Mouse (Mus musculus) layer of hippocampus, postnatal 10 days (tissue): ENCODE measurements around the gene Kctd2. TPM values are rescaled to one million over a fixed set of nuclear protein-coding genes. Genes with fewer than 3 reads are reported as not detected.

Experiments
- DNase-seq, 2 experiments: peaks; one replicate each; pipeline ENCODE4 v3.0.0; 2021; ENCODE audit warnings: low spot score in 2 of 2
- total RNA-seq, 2 experiments: library from RNA; stranded (reverse); gene quantifications; 2 replicates each; pipeline ENCODE4 v1.2.3; 2021

The Kctd2 gene
- total RNA-seq, 2 experiments from 2014 or later, result 57.6 to 66.7 TPM

GRCm38 (mm10) chr11:115400126-115400525, 19.8 kb upstream of the Kctd2 start:
- DNase-seq, result no peak

DNA sequence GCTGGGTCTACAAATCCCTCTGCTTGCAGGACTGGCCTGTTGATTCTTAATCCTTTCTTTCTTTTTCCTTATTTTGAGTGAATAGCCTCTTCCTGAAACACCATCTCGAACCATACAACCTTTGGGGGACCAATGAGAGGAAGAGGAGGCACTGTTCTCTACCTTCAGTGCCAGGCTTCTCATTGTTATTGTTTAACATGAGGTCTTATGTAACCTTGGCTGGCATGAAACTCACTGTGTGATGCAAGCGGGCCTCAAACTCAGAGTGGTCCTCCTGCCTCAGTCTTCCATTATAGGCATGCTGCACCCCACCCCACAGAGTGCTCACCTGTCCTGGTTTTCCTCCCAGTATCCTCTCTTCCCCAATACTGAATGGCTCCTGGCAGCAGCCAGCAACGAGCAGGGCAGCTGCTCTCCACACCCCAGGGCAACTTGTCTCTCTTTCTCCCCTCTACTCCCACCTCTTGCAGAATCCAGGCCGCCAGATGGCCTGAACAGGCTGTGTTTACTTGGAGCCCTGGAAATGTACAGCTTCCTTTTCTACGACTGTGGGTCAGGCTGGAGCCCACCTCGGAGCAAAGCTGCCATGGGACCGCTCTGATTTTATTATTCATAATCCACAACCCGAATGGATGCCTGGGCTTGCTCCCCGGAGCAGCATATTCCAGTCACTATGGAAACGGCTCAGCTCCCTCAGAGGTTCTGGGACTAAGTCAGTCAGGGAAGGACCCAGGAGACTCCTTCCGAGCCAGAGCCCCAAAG, 19.1 kb upstream of the Kctd2 start:
- no peak for DNase-seq

DNA sequence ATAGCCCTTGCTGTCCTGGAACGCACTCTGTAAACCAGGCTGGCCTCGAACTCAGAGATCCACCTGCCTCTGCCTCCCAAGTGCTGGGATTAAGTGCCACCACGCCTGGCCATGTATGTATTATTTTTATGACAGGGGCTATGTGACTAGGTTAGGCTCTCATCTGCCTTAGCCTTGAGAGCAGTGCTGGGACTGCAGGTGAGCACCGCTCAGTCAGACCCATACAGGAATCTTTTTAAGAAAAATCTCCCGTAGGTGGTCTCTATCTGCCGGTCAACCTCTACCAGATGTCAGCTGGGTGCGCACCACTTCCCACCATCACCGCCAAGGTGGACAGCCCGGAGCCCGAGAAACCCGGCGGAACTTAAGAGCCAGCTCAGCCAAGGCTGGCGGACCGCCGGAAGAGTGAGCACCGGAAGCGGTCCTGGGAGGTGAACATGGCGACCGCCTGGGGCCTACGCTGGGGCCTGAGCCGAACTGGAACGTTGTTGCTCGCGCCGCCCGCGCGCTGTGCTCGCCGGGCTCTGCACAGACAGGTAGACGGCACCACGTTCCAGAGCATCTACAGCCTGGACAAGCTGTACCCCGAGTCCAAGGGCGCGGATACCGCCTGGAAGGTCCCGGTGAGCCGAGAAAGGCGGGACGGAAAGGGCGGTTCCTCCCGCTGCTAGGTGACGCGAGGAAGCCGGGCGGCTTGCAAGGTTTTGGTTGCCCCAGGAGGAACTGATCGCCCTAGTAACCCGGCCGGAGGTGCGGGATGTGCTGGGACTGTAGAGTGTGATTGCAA, 16.4 kb upstream of the Kctd2 start, which contains the start of gene Mrpl58:
Gene Mrpl58, plus strand, starts transcription at position 415 of the 787 bp plus-strand sequence.
- peak; percentile 88 to 89 for DNase-seq

DNA sequence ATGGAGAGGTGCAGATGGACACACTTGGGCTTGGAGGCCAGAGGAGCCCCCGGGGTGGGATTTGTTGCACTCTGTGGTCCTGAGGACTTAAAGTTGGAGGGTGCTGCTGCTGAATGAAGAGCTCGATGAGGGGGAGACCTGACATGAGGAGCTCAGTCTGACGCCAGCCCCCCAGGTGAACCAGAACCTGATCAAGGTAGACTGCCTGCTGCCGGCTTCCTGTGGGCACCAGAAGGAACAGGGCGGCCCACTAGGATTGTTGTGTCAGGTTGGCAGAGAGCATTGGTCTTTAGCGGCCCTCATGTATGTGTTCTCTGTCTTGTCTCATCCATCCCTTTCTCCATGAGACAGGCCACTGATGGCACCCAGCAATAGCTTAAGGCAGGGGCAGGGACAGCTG, 14.2 kb upstream of the Kctd2 start:
- no peak for DNase-seq

DNA sequence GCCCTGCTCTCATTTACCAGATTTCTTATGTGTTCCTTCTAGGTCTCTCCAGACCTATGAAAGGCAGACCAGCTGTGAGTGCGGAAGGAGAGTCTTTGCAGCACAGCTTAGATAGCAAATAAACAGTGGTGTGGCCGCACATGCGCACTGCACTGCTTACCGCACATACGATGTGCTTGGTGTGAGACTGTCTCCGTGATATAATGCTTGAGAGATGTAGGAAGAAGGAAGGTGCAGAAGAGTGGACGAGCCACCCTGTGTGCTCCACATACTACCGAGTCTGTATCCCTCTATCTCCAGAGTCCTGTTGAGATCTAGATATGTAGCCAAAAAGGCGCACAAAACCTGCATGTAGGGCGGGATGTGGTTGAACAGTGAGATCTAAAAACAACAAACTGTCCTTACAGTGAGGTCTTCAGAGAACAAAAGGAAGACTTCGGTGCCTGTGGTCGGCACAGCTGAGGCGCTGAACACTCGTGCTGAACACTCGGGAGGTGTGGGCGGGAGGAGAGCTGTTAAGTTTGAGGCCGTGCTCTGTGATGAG, 13.0 kb upstream of the Kctd2 start:
- DNase-seq, result no peak

- DNase-seq, result no peak
Measured at GRCm38 (mm10) chr11:115408266-115408920, 11.5 kb upstream of the Kctd2 start.

GRCm38 (mm10) chr11:115409556-115409955, 10.4 kb upstream of the Kctd2 start:
- DNase-seq, result no peak

GRCm38 (mm10) chr11:115420336-115421190, 635 bp downstream of the Kctd2 start:
- DNase-seq, result peak; percentile 71 to 76

DNA sequence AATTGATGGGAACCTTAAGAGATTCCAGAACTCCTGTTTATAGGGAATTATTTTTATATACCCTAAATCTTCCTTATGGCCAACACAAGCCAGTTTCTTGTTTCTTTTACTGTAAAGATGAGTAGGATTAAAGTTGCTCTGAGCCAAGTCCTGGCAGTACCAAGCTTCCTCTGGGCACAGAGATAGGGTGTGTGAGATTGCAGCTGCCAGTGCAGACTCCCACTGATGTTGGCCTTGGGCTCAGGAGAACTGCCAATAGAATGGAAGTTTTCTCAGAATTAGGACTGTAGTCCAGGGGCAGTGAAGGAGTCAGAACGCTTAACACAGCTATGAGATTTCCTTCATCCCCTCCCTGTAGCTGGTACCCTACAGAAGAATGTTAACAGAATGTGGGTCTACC, 1.4 kb downstream of the Kctd2 start:
- no peak for DNase-seq

- no peak for DNase-seq
Measured at GRCm38 (mm10) chr11:115421972-115422371, 2.0 kb downstream of the Kctd2 start.

DNA sequence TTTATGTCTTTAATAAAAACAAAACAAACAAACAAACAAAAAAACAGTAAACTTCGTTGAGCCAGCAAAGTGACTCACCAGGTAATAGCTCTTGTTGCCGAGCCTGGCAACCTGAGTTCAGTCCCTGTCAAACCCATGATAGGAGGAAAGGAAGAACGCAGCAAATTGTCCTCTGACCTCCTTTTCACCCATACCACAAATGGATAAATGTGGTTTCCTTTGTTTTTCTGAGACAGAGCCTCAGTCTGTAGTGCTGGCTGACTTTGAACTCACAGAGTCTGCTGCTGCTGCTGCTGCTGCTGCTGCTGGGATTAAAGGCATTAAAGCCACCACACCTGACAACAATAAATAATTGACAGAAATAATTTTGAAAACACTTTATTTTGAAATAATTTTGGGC, 3.2 kb downstream of the Kctd2 start:
- DNase-seq, result no peak

GRCm38 (mm10) chr11:115424666-115425065, 4.7 kb downstream of the Kctd2 start:
- DNase-seq, result no peak

DNA sequence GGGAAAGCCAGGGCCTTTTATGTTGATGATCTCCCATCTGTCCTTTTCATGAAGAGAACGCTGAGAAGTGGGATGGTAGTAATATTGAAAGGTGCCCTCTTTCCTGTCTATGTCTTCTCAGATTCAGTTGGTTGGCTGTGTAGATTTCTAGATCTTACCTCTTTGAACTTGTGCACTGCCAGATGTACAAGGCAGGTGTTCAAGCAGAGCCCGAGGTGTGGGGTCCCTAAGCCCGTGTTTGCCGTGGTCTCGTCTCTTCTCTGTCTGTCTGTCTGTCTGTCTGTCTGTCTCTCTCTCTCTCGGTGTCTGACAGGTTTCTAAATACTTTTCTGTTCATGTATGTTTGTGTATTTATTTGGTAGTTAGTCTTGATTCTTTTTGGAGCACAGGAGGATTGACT, 5.7 kb downstream of the Kctd2 start:
- no peak for DNase-seq

DNA sequence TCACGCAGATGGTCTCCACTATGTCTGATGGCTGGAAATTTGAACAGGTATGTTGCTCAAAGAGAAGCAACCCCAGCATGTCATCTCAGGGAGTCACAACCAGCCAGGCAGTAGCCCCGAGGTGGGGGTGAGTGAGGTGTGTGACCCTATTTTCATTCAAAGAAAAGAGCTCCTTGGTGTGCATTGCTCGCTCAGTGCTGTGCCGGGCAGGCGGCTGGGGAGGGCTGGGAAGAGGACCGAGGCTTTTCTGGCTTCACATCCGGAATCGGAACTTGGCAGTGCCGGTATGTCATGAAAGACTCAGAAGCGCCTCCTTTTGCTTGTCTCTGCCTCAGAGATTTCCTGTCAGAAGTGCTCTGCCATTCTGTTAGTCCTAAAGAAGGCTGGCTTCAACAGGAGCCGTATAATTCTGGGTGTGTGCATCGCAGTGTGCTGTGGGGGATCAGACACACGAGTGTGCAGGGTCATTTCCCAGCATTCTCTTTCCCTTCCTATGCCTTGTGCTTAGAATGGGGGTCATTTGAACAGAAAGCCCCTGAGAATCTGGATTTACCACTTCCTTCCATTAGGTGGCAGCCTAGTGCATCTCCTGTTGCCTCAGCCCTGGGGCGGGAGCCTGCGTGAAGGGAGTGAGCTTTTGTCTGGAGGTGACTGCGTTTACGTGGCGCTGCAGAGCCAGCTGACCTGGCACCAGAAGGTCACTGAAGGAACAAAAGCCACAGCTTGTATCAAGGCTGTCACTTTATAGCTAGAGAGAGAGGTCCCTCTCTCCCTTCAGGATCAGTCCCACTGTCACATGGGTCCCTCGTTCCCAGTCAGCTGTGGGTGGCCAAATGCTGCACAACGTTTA, 7.8 kb downstream of the Kctd2 start:
- DNase-seq, result peak; percentile 75 to 80

GRCm38 (mm10) chr11:115429307-115429706, 9.4 kb downstream of the Kctd2 start:
- no peak for DNase-seq

DNA sequence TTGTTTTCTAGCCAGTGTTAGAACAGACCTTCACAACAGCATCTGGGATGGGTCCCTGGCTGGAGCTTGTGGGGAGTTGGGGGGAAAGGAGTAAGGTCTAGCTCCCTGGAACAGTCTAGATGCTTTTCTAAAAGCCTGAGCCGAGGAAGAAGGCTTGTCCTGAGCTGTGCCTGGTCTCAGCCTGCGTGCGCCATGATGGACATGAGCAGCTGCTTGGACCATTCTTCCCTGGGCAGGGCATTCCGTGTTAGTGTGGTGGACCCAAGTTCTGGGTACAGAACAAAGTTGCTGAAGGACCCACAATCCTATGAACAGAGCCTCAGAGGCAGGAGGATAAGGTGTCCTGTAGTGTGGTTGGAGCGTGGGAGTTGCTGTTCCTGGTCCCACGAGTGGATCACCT, 10.6 kb downstream of the Kctd2 start:
- DNase-seq, result no peak

GRCm38 (mm10) chr11:115432814-115433213, 12.9 kb downstream of the Kctd2 start:
- DNase-seq, result no peak

- no peak for DNase-seq
Measured at GRCm38 (mm10) chr11:115433342-115433741, 13.4 kb downstream of the Kctd2 start.

GRCm38 (mm10) chr11:115435596-115436337, 15.8 kb downstream of the Kctd2 start:
- peak; percentile 41 to 58 for DNase-seq
